Mouse (Mus musculus) neural tube, embryonic 11.5 days (tissue): Measurements from ENCODE around the gene Snx27. TPM values are rescaled to one million over a fixed set of nuclear protein-coding genes. Genes with fewer than 3 reads are reported as not detected.
A peak's percentile ranks its signal among the peaks of the same experiment; 100 is the strongest.

Source experiments
- ATAC-seq: fragments of 200-750 bp; cut with Nextera tagmentation; 2 replicates; pipeline ENCODE4 v1.8.0; 2017; ENCODE audit warnings: moderate number of reproducible peaks, mild to moderate bottlenecking, moderate TSS enrichment, moderate library complexity; ENCODE audit not compliant: insufficient read depth, low FRiP score, low TSS enrichment
- DNase-seq: peaks from one replicate; pipeline ENCODE4 v3.0.0-alpha.2; 2015; ENCODE audit warnings: low spot score
- H3K27ac ChIP-seq: fragments of 300-500 bp; sonication (generic); 2 replicates; pipeline ENCODE4 v1.5.1; 2014; ENCODE audit warnings: low read depth, mild to moderate bottlenecking, low read length
- H3K27me3 ChIP-seq: fragments of 300-500 bp; sonication (generic); 2 replicates; pipeline ENCODE4 v1.6.1; 2014; ENCODE audit warnings: mild to moderate bottlenecking, low read length, mixed read lengths; ENCODE audit not compliant: control insufficient read depth, insufficient read depth
- H3K36me3 ChIP-seq: fragments of 300-500 bp; sonication (generic); 2 replicates; pipeline ENCODE4 v1.6.1; 2014; ENCODE audit warnings: mild to moderate bottlenecking, low read length, moderate library complexity, mixed read lengths; ENCODE audit not compliant: control insufficient read depth, insufficient read depth
- H3K4me1 ChIP-seq: fragments of 300-500 bp; sonication (generic); 2 replicates; pipeline ENCODE4 v1.6.1; 2014; ENCODE audit warnings: low read length, mixed read lengths; ENCODE audit not compliant: control insufficient read depth, insufficient read depth
- H3K4me2 ChIP-seq: fragments of 300-500 bp; sonication (generic); 2 replicates; pipeline ENCODE4 v1.6.1; 2014; ENCODE audit warnings: low read depth, mild to moderate bottlenecking, moderate library complexity
- H3K4me3 ChIP-seq: fragments of 300-500 bp; sonication (generic); 2 replicates; pipeline ENCODE4 v1.5.1; 2014; ENCODE audit warnings: low read depth, low read length
- H3K9ac ChIP-seq: fragments of 300-500 bp; sonication (generic); 2 replicates; pipeline ENCODE4 v1.6.1; 2014; ENCODE audit warnings: mild to moderate bottlenecking, low read length
- H3K9me3 ChIP-seq: fragments of 300-500 bp; sonication (generic); 2 replicates; pipeline ENCODE4 v1.6.1; 2016; ENCODE audit warnings: low read length; ENCODE audit not compliant: control insufficient read depth
- WGBS: fragments of 180-500 bp; shearing (Covaris S2); extraction: QIAGEN DNeasy Blood & Tissue Kit; methylation state at CpG from one replicate; pipeline ENCODE4 v1.1.7; 2014; 5-methylcytosine and 5-hydroxymethylcytosine counted together
- polyA plus RNA-seq: library from polyadenylated mRNA; unstranded; fragments of >200 nt; fragmentation: Nextera tagmentation; extraction: Ambion mirVana; gene quantifications from 2 replicates; pipeline ENCODE4 v1.2.1, GENCODE M21; 2014

The Snx27 gene
- polyA plus RNA-seq, 1 experiment from 2014 or later, result 39.9 TPM

DNA sequence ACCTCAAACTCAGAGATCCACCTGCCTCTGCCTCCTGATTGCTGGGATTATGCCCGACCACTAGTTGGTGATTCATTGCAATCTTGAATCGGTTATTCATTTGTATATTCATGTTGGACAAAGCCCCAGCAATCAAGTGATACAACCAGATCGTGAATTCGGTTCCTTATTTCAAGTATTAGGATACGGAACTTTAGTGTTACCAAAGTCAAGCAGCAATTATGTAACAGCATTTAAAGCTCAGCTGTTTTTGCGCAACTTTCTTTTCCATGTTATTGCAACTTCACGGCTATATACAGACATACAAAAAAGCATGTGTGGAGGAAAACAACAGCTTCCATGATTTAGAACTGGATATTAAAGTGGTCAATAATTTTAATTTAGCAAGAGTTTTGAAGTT is 428 bp upstream of the Snx27 start:
- DNase-seq (no peak), ATAC-seq (no peak)
- no peaks in the 10 kb centered on the region for H3K27me3 ChIP-seq
- no peaks in the 10 kb centered on the region; the same call in 1 of the 2 replicates for H3K4me1 ChIP-seq
- H3K9me3 ChIP-seq, result no peaks in the 10 kb centered on the region
- WGBS, result 75% methylated on average over 7 of the region's 7 CpGs
- no peaks in the 10 kb centered on the region for H3K36me3 ChIP-seq
- H3K4me3 ChIP-seq, result no peak overlapping the region
- no peak overlapping the region for H3K9ac ChIP-seq
- H3K27ac ChIP-seq, result no peak overlapping the region
- H3K4me2 ChIP-seq, result no peak overlapping the region

GRCm38 (mm10) chr3:94581793-94582455 is 592 bp downstream of the Snx27 start:
- H3K4me1 ChIP-seq, result no peaks in the 10 kb centered on the region; the same call in 1 of the 2 replicates
- H3K4me2 ChIP-seq, result peak overlapping the region; percentile 83
- H3K27ac ChIP-seq, result peak overlapping the region; percentile 81; the same call in 1 of the 2 replicates
- DNase-seq (no peak), ATAC-seq (peak; percentile 80)
- peak overlapping the region; percentile 92 for H3K9ac ChIP-seq
- no peaks in the 10 kb centered on the region for H3K27me3 ChIP-seq
- no peaks in the 10 kb centered on the region for H3K9me3 ChIP-seq
- H3K4me3 ChIP-seq, result peak overlapping the region; percentile 88
- no peaks in the 10 kb centered on the region for H3K36me3 ChIP-seq
- WGBS, result under 1% methylated on average over 25 of the region's 48 CpGs

- no peaks in the 10 kb centered on the region for H3K36me3 ChIP-seq
- 3% methylated on average over 16 of the region's 16 CpGs for WGBS
- ATAC-seq (no peak), DNase-seq (no peak)
- peak overlapping the region; percentile 92 for H3K9ac ChIP-seq
- H3K27me3 ChIP-seq, result no peaks in the 10 kb centered on the region
- no peaks in the 10 kb centered on the region for H3K9me3 ChIP-seq
- H3K27ac ChIP-seq, result no peak overlapping the region
- H3K4me3 ChIP-seq, result peak overlapping the region; percentile 88
- peak overlapping the region; percentile 83 for H3K4me2 ChIP-seq
- no peaks in the 10 kb centered on the region; the same call in 1 of the 2 replicates for H3K4me1 ChIP-seq
Measured at GRCm38 (mm10) chr3:94581138-94581780, 1.3 kb downstream of the Snx27 start.

GRCm38 (mm10) chr3:94574506-94574905 is 8.0 kb downstream of the Snx27 start:
- Histone ChIP-seq H3K4me1 (no peaks in the 10 kb centered on the region), H3K27me3 (no peaks in the 10 kb centered on the region), H3K27ac (no peak overlapping the region), H3K4me2 (no peak overlapping the region), H3K4me3 (no peak overlapping the region), H3K9ac (no peak overlapping the region), H3K36me3 (no peaks in the 10 kb centered on the region), H3K9me3 (no peaks in the 10 kb centered on the region)
- DNase-seq (no peak), ATAC-seq (no peak)
- 85% methylated on average over 6 of the region's 6 CpGs for WGBS

GRCm38 (mm10) chr3:94567242-94567641 is 15.3 kb downstream of the Snx27 start:
- no peak overlapping the region for H3K4me2 ChIP-seq
- no peak overlapping the region for H3K9ac ChIP-seq
- no peak overlapping the region for H3K4me3 ChIP-seq
- WGBS, result 47% methylated on average over 2 of the region's 2 CpGs
- no peak for DNase-seq
- no peak for ATAC-seq
- no peaks in the 10 kb centered on the region for H3K36me3 ChIP-seq
- H3K9me3 ChIP-seq, result no peaks in the 10 kb centered on the region
- H3K27me3 ChIP-seq, result no peaks in the 10 kb centered on the region
- no peak overlapping the region for H3K27ac ChIP-seq
- H3K4me1 ChIP-seq, result no peaks in the 10 kb centered on the region

- DNase-seq, result no peak
- Histone ChIP-seq H3K4me2 (no peak overlapping the region), H3K27ac (no peak overlapping the region), H3K27me3 (no peaks in the 10 kb centered on the region), H3K36me3 (no peaks in the 10 kb centered on the region), H3K4me3 (no peak overlapping the region), H3K4me1 (no peaks in the 10 kb centered on the region), H3K9ac (no peak overlapping the region), H3K9me3 (no peaks in the 10 kb centered on the region)
- no peak for ATAC-seq
- 85% methylated on average over 2 of the region's 2 CpGs for WGBS
Measured at GRCm38 (mm10) chr3:94565557-94565956, 17.0 kb downstream of the Snx27 start.

DNA sequence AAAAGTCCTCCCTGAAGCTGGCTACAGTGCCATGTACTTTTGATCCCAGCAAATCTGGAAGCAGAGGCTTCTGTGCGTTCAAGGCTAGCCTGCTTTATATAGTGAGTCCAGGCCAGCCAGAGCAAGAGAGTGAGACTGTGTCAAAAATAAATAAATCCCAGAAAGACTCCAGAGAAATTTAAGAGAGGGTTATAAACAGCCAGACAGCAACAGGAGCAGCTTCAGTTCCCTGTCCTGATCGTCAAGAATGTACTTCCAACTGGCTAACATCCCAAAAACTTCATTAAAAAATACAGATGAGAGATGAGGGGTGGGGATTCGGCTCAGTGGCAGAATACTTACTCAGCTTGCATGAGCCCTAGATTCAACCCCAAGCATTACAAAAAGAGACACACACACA is 17.4 kb downstream of the Snx27 start:
- H3K36me3 ChIP-seq, result no peaks in the 10 kb centered on the region
- no peak overlapping the region for H3K27ac ChIP-seq
- H3K27me3 ChIP-seq, result no peaks in the 10 kb centered on the region
- H3K4me3 ChIP-seq, result no peak overlapping the region
- no peaks in the 10 kb centered on the region for H3K9me3 ChIP-seq
- no peak overlapping the region for H3K9ac ChIP-seq
- DNase-seq (no peak), ATAC-seq (no peak)
- no peaks in the 10 kb centered on the region for H3K4me1 ChIP-seq
- no peak overlapping the region for H3K4me2 ChIP-seq
- WGBS, result 56% methylated on average over 3 of the region's 3 CpGs

DNA sequence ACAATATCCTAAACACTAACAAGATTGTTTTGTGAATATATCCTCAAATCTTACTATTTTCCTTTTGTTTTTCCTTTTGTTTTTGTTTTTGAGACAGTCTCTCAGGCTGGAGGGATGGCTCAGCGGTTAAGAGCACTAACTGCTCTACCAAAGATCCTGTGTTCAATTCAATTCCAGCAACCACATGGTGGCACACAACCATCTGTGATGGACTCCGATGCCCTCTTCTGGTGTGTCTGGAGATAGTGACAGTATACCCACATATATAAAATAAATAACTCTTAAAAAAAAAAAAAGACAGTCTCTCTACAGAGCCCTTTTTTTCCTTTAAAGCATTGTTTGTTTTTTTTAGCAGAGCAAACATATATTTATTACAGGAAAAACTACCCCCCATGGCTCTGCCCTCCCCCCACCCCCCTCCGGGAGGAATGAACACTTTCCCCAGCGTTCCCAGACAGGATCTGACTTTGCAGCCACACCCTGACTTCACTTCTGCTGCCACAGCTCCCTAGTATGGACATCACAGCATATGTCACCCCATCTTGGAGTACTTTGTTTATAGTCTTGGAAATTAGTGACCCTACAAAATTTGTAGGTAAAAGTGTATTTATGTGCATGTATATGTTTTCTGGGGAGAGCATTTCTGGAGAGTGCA is 18.0 kb downstream of the Snx27 start:
- DNase-seq (no peak), ATAC-seq (no peak)
- Histone ChIP-seq H3K27ac (no peak overlapping the region), H3K9ac (no peak overlapping the region), H3K36me3 (no peaks in the 10 kb centered on the region), H3K4me3 (no peak overlapping the region), H3K4me1 (no peaks in the 10 kb centered on the region), H3K9me3 (no peaks in the 10 kb centered on the region), H3K4me2 (no peak overlapping the region), H3K27me3 (no peaks in the 10 kb centered on the region)
- WGBS, result 77% methylated on average over 4 of the region's 4 CpGs
